Mouse (Mus musculus): Measurements from ENCODE around the gene Dip2b.

The Dip2b gene

DNA sequence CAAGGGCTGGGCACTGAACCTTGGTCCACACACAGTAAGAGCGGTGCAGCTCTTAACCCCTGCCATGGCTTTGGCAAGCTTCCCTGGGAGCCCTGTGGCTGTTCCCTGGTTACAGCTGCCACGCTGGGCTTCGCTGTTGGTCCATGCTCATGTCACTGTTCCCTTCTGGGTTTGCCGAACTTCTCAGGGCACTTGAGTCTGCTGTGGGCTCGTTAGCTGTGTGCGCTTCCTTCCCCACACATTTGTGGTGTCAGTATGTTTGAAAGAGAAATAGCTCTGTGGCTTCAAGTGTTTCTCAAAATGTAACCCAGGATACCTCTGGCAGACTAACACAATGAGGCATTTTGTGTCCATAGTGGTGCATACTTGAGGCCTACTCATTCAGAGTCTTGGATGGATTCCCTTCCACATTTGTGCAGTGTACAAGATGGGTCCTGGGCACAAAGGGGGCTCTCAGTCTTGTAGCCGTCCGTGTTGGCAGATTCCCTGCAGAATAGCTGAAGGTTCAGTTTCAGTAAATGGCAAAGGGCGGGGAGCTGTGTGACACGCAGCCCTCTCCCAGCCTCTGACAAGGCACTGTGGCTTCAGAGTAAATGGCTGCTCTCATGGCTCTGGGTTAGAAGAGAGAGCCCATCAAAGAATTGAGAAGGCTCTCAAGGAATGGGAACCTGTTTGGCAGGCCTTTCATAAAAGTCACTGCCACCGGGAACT lies 104.8 kb downstream of the Dip2b start:
- DNase-seq = no peak

GRCm38 (mm10) chr15:100144854-100145824 lies 106.7 kb downstream of the Dip2b start:
- no peak for DNase-seq

- no peak for DNase-seq
Observed at GRCm38 (mm10) chr15:100145917-100146316, 107.5 kb downstream of the Dip2b start.

DNA sequence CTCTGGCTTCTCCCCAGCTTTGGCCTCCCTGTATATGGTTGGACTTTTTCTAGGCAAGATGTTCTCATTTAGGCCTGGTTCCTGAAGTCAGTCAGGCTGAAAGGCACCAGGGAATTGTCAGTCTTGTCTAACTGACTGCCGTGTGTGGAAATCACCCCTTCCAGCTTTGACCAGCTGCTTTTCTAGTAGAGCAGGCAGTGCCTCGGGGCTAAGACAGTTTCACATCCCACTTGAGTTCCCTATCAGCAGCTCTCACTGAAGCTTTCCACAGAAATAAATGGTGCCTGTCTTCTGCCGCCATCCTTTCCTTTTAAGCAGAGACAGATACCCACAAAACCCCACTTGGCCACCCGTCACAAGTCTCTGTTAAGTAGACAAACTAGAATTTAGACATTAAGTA lies 112.1 kb downstream of the Dip2b start:
- DNase-seq = no peak

DNA sequence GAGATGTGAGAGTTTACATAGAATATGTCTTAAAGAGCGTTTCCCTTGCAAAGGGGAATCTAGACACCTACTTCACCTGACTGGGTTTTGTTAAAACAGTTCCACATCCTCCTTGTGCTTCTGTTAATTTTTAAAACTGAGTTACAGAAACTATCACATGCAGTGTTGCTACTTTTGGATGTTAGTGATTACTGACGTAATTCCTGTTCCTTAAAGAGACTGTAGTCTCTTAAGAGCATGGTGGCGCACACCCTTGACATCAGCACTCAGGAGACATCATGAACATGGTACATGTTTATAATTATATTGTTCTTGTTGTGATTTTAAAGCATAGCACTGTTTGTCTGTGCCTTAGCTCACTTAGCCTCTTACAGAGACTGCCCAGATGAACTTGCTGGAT lies 113.9 kb downstream of the Dip2b start:
- DNase-seq = no peak

GRCm38 (mm10) chr15:100153024-100153423 lies 114.6 kb downstream of the Dip2b start:
- DNase-seq = no peak

- no peak for DNase-seq
Observed at GRCm38 (mm10) chr15:100156095-100156707, 117.7 kb downstream of the Dip2b start.

- no peak for DNase-seq
Observed at GRCm38 (mm10) chr15:100156781-100157470, 118.5 kb downstream of the Dip2b start.

- DNase-seq = no peak
Observed at GRCm38 (mm10) chr15:100158985-100159384, 120.5 kb downstream of the Dip2b start.

GRCm38 (mm10) chr15:100161747-100162280 lies 123.3 kb downstream of the Dip2b start:
- no peak for DNase-seq

DNA sequence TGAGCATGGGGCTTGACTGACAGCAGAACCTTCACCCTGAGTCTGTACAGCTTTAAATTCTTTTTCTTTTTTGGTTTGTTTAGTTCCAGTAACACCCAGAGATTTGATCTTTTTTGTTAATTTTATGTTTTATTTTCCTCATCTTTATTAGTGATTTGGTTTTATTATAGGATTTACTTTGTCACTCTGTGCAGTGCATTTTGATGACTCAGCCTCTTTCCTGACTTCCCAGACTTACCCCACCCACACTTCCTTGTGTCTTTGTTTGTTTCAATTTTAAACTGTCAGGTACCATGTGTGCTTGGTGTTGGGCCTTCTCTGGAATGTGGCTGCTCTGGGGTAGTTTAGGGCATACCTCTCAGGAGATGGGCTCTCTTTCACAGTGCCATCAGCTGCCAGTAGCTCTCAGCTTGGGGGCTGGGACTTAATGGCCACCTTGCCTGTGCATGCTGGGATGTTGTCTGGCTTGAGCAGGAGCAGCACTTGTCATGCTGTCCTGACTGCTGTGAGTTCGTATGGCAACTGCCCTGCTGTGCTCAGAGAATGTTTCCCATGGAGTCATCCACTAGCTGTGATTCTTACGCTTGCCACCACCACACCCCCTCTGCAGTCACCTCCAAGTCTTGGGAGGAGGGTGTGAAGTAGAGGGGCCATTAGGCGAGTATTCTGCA lies 125.1 kb downstream of the Dip2b start:
- no peak for DNase-seq

DNA sequence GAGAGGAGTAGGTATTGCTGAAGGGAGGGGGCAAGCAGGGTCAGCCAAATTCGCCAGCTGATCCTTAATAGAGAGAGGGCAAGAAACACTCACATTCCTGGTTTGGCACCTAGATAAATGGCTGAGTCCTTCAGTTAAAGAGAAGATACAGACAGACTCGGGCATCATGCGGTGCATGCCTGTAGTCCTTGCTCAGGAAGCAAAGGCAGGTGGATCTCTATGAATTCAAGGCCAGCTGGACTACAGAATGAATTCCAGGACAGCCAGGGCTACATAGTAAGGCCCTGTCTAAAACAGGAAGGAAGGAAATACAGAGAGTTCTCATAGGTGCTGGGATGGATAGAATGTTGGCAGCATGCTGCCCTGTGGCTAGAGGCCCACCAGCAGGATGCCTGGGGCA lies 128.0 kb downstream of the Dip2b start:
- DNase-seq = no peak

GRCm38 (mm10) chr15:100167791-100168190 lies 129.3 kb downstream of the Dip2b start:
- no peak for DNase-seq

GRCm38 (mm10) chr15:100168191-100168606 lies 129.7 kb downstream of the Dip2b start:
- no peak for DNase-seq

- DNase-seq = no peak
Observed at GRCm38 (mm10) chr15:100175176-100175575, 136.7 kb downstream of the Dip2b start.

DNA sequence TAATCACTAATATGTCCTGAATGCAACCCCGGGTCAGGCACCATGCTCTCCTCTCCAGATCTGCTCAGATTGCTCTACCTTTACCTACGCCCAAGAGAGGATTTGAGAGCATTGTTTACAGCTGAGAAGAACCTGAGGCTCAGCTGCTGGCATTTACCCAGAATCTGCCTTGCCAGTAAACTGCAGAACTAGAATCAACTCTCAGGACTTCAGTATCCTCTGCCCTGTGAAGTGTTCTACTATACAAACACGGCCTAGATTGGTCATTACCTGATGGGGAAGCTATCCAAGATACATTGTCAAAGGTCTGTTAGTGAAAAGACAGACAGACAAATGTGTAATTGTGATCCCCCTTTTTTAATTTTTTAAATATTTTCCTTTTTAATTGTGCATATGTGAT lies 138.7 kb downstream of the Dip2b start:
- no peak for DNase-seq

DNA sequence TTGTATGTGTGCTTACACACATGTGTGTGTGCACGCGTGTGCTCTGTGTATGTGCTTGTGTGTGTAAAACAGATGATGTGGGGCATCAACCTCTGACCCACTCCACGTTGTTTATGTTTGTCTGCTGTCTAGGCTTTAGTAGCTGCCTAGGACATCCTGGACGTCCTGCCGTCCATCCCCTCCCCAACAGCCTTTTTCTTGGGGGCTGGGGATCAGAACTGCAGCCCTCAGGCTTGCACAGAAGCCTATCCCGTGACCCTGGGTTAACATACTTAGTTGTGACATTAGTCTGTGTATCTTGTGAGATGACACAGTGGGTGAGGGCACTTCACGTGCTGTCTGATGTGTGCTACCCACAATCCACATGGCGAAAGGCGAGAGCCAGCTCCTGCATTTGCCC lies 139.1 kb downstream of the Dip2b start:
- DNase-seq = no peak

GRCm38 (mm10) chr15:100178487-100178886 lies 140.0 kb downstream of the Dip2b start:
- DNase-seq = no peak

DNA sequence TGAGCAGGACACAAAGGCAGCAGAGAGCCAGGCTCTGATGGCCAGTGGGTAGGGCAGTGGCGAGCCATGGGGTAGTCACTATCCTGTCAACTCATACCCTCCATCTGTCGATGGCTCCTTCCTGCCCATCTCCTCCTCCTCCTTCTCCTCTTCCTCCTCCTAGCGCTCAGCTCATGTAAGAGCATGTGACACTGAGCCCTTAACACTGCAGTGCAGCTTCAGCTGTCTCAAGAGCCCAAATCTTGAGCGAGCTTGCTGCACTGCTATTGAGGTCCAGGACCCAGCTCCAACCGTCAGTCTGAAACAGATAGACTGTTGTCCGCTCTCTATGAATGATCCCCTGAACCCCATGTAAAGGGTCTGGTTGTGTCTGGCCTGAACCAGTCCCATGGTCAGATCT lies 141.2 kb downstream of the Dip2b start:
- DNase-seq = no peak

DNA sequence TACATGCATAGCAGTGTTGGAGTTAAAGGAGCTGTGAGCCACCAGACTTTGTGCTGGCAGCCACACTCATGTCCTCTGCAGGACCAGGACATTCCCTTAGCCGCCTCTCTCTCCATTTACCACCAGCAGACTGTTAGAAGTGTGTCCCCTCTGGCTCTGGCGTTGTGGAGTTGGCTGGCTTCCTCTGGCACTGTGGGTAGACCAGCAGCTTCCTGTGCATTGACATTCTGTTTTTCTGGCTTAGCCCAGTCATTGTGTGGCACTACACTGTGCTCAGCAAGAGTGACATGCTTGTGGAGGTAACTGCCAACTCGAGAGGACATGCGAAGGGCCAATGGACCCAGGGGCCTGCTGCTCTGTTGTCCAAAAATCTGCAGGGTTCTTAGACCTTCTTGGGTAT lies 141.8 kb downstream of the Dip2b start:
- no peak for DNase-seq

DNA sequence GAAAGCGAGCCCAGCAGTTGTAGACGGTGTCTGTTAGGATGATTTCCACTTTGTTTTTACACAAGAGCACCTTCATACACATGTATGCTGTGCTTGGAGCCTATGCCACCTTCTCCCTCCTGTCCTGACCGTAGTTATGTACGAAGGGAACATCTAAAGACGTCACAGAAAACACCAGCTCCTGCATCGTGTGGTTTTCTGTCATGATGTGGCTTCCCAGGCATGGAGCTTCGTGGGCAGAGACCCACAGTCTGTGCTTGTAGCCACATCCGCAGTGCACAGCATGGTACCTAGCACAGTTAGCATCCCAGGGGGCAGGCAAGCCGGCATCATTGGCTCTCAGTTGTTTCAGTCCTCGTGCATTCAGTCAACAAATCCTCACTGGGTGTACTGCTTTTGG lies 143.4 kb downstream of the Dip2b start:
- DNase-seq = no peak

Measured in kidney, adult 11 months (tissue).